Mouse (Mus musculus) embryonic facial prominence, embryonic 14.5 days (tissue): ENCODE results near the gene Ankfn1. TPM values are rescaled to one million over a fixed set of nuclear protein-coding genes. Genes with fewer than 3 reads are reported as not detected.

ENCODE experiments used
- ATAC-seq: fragments of 200-750 bp; cut with Nextera tagmentation; 2 replicates; pipeline ENCODE4 v1.8.0; 2017; ENCODE audit warnings: low read depth, moderate number of reproducible peaks, moderate TSS enrichment
- DNase-seq: peaks from one replicate; pipeline ENCODE4 v3.0.0-alpha.2; 2015; ENCODE audit warnings: low spot score
- H3K27ac ChIP-seq: fragments of 300-500 bp; sonication (generic); replicated peaks from 2 replicates; pipeline ENCODE4 v1.5.1; 2014; ENCODE audit warnings: low read depth, mild to moderate bottlenecking, low read length, moderate library complexity
- H3K27me3 ChIP-seq: fragments of 300-500 bp; sonication (generic); replicated peaks from 2 replicates; pipeline ENCODE4 v1.6.1; 2014; ENCODE audit warnings: low read length; ENCODE audit not compliant: control insufficient read depth, insufficient read depth
- H3K36me3 ChIP-seq: fragments of 300-500 bp; sonication (generic); 2 replicates; pipeline ENCODE4 v1.6.1; 2014; ENCODE audit warnings: low read length, mixed read lengths; ENCODE audit not compliant: control insufficient read depth, insufficient read depth
- H3K4me1 ChIP-seq: fragments of 300-500 bp; sonication (generic); 2 replicates; pipeline ENCODE4 v1.6.1; 2014; ENCODE audit warnings: antibody characterized with exemption, low read length; ENCODE audit not compliant: control insufficient read depth, insufficient read depth
- H3K4me2 ChIP-seq: fragments of 300-500 bp; sonication (generic); 2 replicates; pipeline ENCODE4 v1.6.1; 2014; ENCODE audit warnings: low read depth, mild to moderate bottlenecking, low read length, moderate library complexity, mixed read lengths
- H3K4me3 ChIP-seq: fragments of 300-500 bp; sonication (generic); 2 replicates; pipeline ENCODE4 v1.5.1; 2014; ENCODE audit warnings: low read depth, mild to moderate bottlenecking, low read length
- H3K9ac ChIP-seq: fragments of 300-500 bp; sonication (generic); 2 replicates; pipeline ENCODE4 v1.6.1; 2014; ENCODE audit warnings: low read depth, mild to moderate bottlenecking, low read length, moderate library complexity, mixed read lengths
- H3K9me3 ChIP-seq: fragments of 300-500 bp; sonication (generic); 2 replicates; pipeline ENCODE4 v1.6.1; 2016; ENCODE audit warnings: low read length; ENCODE audit not compliant: control insufficient read depth
- WGBS: fragments of 180-500 bp; shearing (Covaris S2); extraction: QIAGEN DNeasy Blood & Tissue Kit; methylation state at CpG from one replicate; pipeline ENCODE4 v1.1.7; 2014; 5-methylcytosine and 5-hydroxymethylcytosine counted together
- polyA plus RNA-seq: library from polyadenylated mRNA; unstranded; fragments of >200 nt; fragmentation: Nextera tagmentation; extraction: Ambion mirVana; gene quantifications from 2 replicates; pipeline ENCODE4 v1.2.1, GENCODE M21; 2014

The Ankfn1 gene
- polyA plus RNA-seq, 1 experiment from 2014 or later = 2.0 TPM

- no peak overlapping the region for H3K4me3 ChIP-seq
- DNase-seq (no peak), ATAC-seq (no peak)
- 69% methylated on average over 3 of the region's 3 CpGs for WGBS
- no peak overlapping the region for H3K27ac ChIP-seq
- H3K27me3 ChIP-seq = no peaks in the 10 kb centered on the region
- H3K4me2 ChIP-seq = no peak overlapping the region
- no peaks in the 10 kb centered on the region for H3K36me3 ChIP-seq
- H3K9ac ChIP-seq = no peak overlapping the region
- no peaks in the 10 kb centered on the region for H3K9me3 ChIP-seq
- peaks cover 3% of the 10 kb centered on the region; the same call in 1 of the 2 replicates for H3K4me1 ChIP-seq
Measured at GRCm38 (mm10) chr11:89659048-89659447, 118.4 kb downstream of the Ankfn1 start.

- Histone ChIP-seq H3K4me2 (no peak overlapping the region), H3K27me3 (no peaks in the 10 kb centered on the region), H3K9me3 (no peaks in the 10 kb centered on the region), H3K36me3 (no peaks in the 10 kb centered on the region), H3K4me3 (no peak overlapping the region), H3K27ac (no peak overlapping the region), H3K9ac (no peak overlapping the region), H3K4me1 (peaks cover 3% of the 10 kb centered on the region; the same call in 1 of the 2 replicates)
- ATAC-seq (no peak), DNase-seq (no peak)
Measured at GRCm38 (mm10) chr11:89656556-89656955, 120.9 kb downstream of the Ankfn1 start.

- H3K9ac ChIP-seq = no peak overlapping the region
Measured at GRCm38 (mm10) chr11:89635740-89636139, 141.7 kb downstream of the Ankfn1 start.

GRCm38 (mm10) chr11:89631315-89631714 is 146.1 kb downstream of the Ankfn1 start:
- Histone ChIP-seq H3K27me3 (no peaks in the 10 kb centered on the region; the same call in 1 of the 2 replicates), H3K9me3 (no peaks in the 10 kb centered on the region), H3K9ac (no peak overlapping the region), H3K4me1 (no peaks in the 10 kb centered on the region), H3K4me3 (no peak overlapping the region), H3K36me3 (no peaks in the 10 kb centered on the region), H3K4me2 (no peak overlapping the region), H3K27ac (no peak overlapping the region)
- WGBS = 43% methylated on average over 2 of the region's 2 CpGs
- ATAC-seq = no peak
- no peak for DNase-seq

More at GRCm38 (mm10) chr11:89635740-89636139, 141.7 kb downstream of the Ankfn1 start:
- Histone ChIP-seq H3K9me3 (no peaks in the 10 kb centered on the region), H3K36me3 (no peaks in the 10 kb centered on the region), H3K27ac (no peak overlapping the region), H3K4me3 (no peak overlapping the region), H3K4me1 (no peaks in the 10 kb centered on the region), H3K4me2 (no peak overlapping the region), H3K27me3 (no peaks in the 10 kb centered on the region)
- 77% methylated on average over 1 of the region's 1 CpGs for WGBS
- ATAC-seq (no peak), DNase-seq (no peak)

- H3K36me3 ChIP-seq = no peaks in the 10 kb centered on the region
- no peak overlapping the region for H3K27ac ChIP-seq
- no peaks in the 10 kb centered on the region for H3K4me1 ChIP-seq
- H3K4me3 ChIP-seq = no peak overlapping the region
- 86% methylated on average over 6 of the region's 6 CpGs for WGBS
- DNase-seq (no peak), ATAC-seq (no peak)
- H3K4me2 ChIP-seq = no peak overlapping the region
- H3K9me3 ChIP-seq = no peaks in the 10 kb centered on the region
- no peaks in the 10 kb centered on the region; the same call in 1 of the 2 replicates for H3K27me3 ChIP-seq
- H3K9ac ChIP-seq = no peak overlapping the region
Measured at GRCm38 (mm10) chr11:89628562-89628961, 148.9 kb downstream of the Ankfn1 start.

- no peaks in the 10 kb centered on the region for H3K36me3 ChIP-seq
- H3K4me1 ChIP-seq = no peaks in the 10 kb centered on the region
- H3K4me2 ChIP-seq = no peak overlapping the region
- DNase-seq (no peak), ATAC-seq (no peak)
- H3K9ac ChIP-seq = no peak overlapping the region
- no peak overlapping the region for H3K4me3 ChIP-seq
- H3K27ac ChIP-seq = no peak overlapping the region
- no peaks in the 10 kb centered on the region; the same call in 1 of the 2 replicates for H3K27me3 ChIP-seq
- H3K9me3 ChIP-seq = no peaks in the 10 kb centered on the region
Measured at GRCm38 (mm10) chr11:89627232-89627631, 150.2 kb downstream of the Ankfn1 start.

- H3K27ac ChIP-seq = no peak overlapping the region
- no peaks in the 10 kb centered on the region for H3K4me1 ChIP-seq
- no peak overlapping the region for H3K9ac ChIP-seq
- 78% methylated on average over 13 of the region's 13 CpGs for WGBS
- no peaks in the 10 kb centered on the region for H3K36me3 ChIP-seq
- H3K4me3 ChIP-seq = no peak overlapping the region
- H3K9me3 ChIP-seq = no peaks in the 10 kb centered on the region
- H3K27me3 ChIP-seq = no peaks in the 10 kb centered on the region
- ATAC-seq (no peak), DNase-seq (no peak)
- H3K4me2 ChIP-seq = no peak overlapping the region
Measured at GRCm38 (mm10) chr11:89623698-89624445, 153.6 kb downstream of the Ankfn1 start.

GRCm38 (mm10) chr11:89619955-89620354 is 157.5 kb downstream of the Ankfn1 start:
- H3K9ac ChIP-seq = no peak overlapping the region
- H3K36me3 ChIP-seq = no peaks in the 10 kb centered on the region
- H3K4me2 ChIP-seq = no peak overlapping the region
- no peaks in the 10 kb centered on the region for H3K27me3 ChIP-seq
- H3K9me3 ChIP-seq = no peaks in the 10 kb centered on the region
- H3K4me3 ChIP-seq = no peak overlapping the region
- no peaks in the 10 kb centered on the region for H3K4me1 ChIP-seq
- ATAC-seq (no peak), DNase-seq (no peak)
- no peak overlapping the region for H3K27ac ChIP-seq

- 84% methylated on average over 2 of the region's 2 CpGs for WGBS
- no peak for DNase-seq
- H3K4me1 ChIP-seq = no peaks in the 10 kb centered on the region
- H3K4me2 ChIP-seq = no peak overlapping the region
- no peak overlapping the region for H3K27ac ChIP-seq
- no peaks in the 10 kb centered on the region for H3K27me3 ChIP-seq
- no peaks in the 10 kb centered on the region for H3K9me3 ChIP-seq
- ATAC-seq = no peak
- no peak overlapping the region for H3K9ac ChIP-seq
- no peak overlapping the region for H3K4me3 ChIP-seq
- no peaks in the 10 kb centered on the region for H3K36me3 ChIP-seq
Measured at GRCm38 (mm10) chr11:89615806-89616205, 161.6 kb downstream of the Ankfn1 start.
